Mouse (Mus musculus): ENCODE data around the gene Hspa4l.

Gene Hspa4l

GRCm38 (mm10) chr3:40813275-40813674 lies 69.0 kb downstream of the Hspa4l start:
- no peak for DNase-seq (ENCODE audit: low spot score in 2 of 2)

DNA sequence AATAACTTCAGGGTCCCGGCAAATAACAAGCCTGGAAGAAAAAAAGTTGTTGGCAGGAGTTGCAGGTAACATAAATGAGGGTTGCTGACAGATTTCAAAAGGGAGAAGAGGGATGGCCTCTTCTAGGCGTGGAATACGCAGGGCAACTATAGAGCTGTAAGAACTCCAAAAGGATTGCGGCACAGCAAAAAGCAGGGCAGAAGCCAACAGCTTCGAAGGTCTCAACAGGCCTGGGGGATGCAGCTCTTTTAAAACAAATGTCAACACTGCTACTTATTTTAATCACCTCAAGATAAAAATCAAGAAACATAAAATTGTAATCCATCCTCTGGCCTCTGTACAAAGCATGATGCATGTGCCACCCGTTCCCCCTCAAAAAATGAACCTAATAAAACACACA lies 101.2 kb downstream of the Hspa4l start:
- peak in 1 of 2 experiments; percentile 8 for DNase-seq (ENCODE audit: low spot score in 2 of 2)
